In genomic region chrX:103822271-103822811, GRCm38 (mm10) we compare ENCODE assay signal across 9 mouse cellular contexts. TPM values are rescaled to one million over a fixed set of nuclear protein-coding genes. Genes with fewer than 3 reads are reported as not detected.
DNase-seq lines count a peak whose midpoint lies in the region; ATAC-seq and TF ChIP-seq lines count a peak whose summit lies in the region.
"Had no signal": no experiment of that assay in that cellular context is flagged by ENCODE, and none has a peak within 500 bp of the region (broad histone marks: within the 10 kb centered on the region; RNA-seq: fewer than 3 reads in every experiment).

No protein-coding gene starts in this region.

- peak; percentile 75 for ATAC-seq in intestine, embryonic 16.5 days
- peak; percentile 64 for ATAC-seq in liver, embryonic 16.5 days (ENCODE audit: low read depth)

- peak; percentile 27 for DNase-seq in ovary, adult 18-20 months (ENCODE audit: low spot score)
- no peak for DNase-seq in ovary, postnatal 10 days (ENCODE audit: low spot score)
- DNase-seq in cerebellum, adult 9-10 months = peak; percentile 27
- peak; percentile 97 for DNase-seq in heart, adult 11 months
- no peak for DNase-seq in frontal cortex, postnatal 14 days (ENCODE audit: low spot score in 2 of 2)

- H3K4me2 ChIP-seq in intestine, embryonic 16.5 days (ENCODE audit: low read depth, low read length) = peak overlapping the region; percentile 86
- peak overlapping the region; percentile 53 for H3K4me2 ChIP-seq in liver, embryonic 16.5 days (ENCODE audit: low read depth, low read length)

- H3K27me3 ChIP-seq in intestine, embryonic 16.5 days (replicated peaks; ENCODE audit: control insufficient read depth, insufficient read depth, low read length) = peaks cover 10% of the 10 kb centered on the region
- peaks cover 25% of the 10 kb centered on the region for H3K27me3 ChIP-seq in liver, embryonic 16.5 days (ENCODE audit: control insufficient read depth, insufficient read depth, low read depth, low read length)

- H3K4me3 ChIP-seq in intestine, embryonic 16.5 days (ENCODE audit: low read length) = peak overlapping the region; percentile 58
- H3K4me3 ChIP-seq in liver, embryonic 16.5 days (ENCODE audit: low read depth, low read length) = peak overlapping the region; percentile 54
- H3K4me3 ChIP-seq in olfactory bulb, adult 2 months (ENCODE audit: insufficient read depth, low read depth, low read length) = peak overlapping the region; percentile 71

- no peak for TF ChIP-seq CTCF in olfactory bulb, adult 2 months (IDR thresholded peaks at IDR 0.05; ENCODE audit: insufficient read depth, low read depth, low read length)

- no peaks in the 10 kb centered on the region for H3K4me1 ChIP-seq in intestine, embryonic 16.5 days (ENCODE audit: control insufficient read depth, insufficient read depth, low read length)
- H3K4me1 ChIP-seq in liver, embryonic 16.5 days (ENCODE audit: control insufficient read depth, low read depth, low read length) = no peaks in the 10 kb centered on the region
- H3K4me1 ChIP-seq in olfactory bulb, adult 2 months (ENCODE audit: control insufficient read depth, insufficient read depth, low read length) = peaks cover 10% of the 10 kb centered on the region; the same call in 1 of the 2 replicates

- 35% methylated on average over 13 of the region's 20 CpGs for WGBS in intestine, embryonic 16.5 days
- WGBS in liver, embryonic 16.5 days (ENCODE audit: insufficient replicate concordance) = 41% methylated on average over 20 of the region's 20 CpGs
- WGBS in olfactory bulb, adult 2 months = 17% methylated on average over 18 of the region's 20 CpGs

- H3K9me3 ChIP-seq in intestine, embryonic 16.5 days (ENCODE audit: control insufficient read depth, low read length) = no peaks in the 10 kb centered on the region
- no peaks in the 10 kb centered on the region for H3K9me3 ChIP-seq in liver, embryonic 16.5 days (replicated peaks; ENCODE audit: control insufficient read depth, low read length)
- H3K9me3 ChIP-seq: G1E had no signal

- TF ChIP-seq POLR2A in olfactory bulb, adult 2 months (IDR thresholded peaks at IDR 0.05; ENCODE audit: insufficient read depth, low read depth, low read length) = no peak

- peak overlapping the region; percentile 61 for H3K9ac ChIP-seq in intestine, embryonic 16.5 days (ENCODE audit: low read depth, low read length)
- peak overlapping the region; percentile 12; the same call in 1 of the 2 replicates for H3K9ac ChIP-seq in liver, embryonic 16.5 days (ENCODE audit: low read depth, low read length)

- peak overlapping the region; percentile 70 for H3K27ac ChIP-seq in intestine, embryonic 16.5 days (ENCODE audit: low read length)
- H3K27ac ChIP-seq in liver, embryonic 16.5 days (ENCODE audit: low read length) = peak overlapping the region; percentile 63; the same call in 1 of the 2 replicates
- H3K27ac ChIP-seq in olfactory bulb, adult 2 months (ENCODE audit: insufficient read depth, low read depth, low read length) = peak overlapping the region; percentile 75

- H3K36me3 ChIP-seq in intestine, embryonic 16.5 days (ENCODE audit: control insufficient read depth, insufficient read depth, low read length) = no peaks in the 10 kb centered on the region
- H3K36me3 ChIP-seq in liver, embryonic 16.5 days (ENCODE audit: control insufficient read depth, insufficient read depth) = no peaks in the 10 kb centered on the region
- H3K36me3 ChIP-seq: G1E had no signal

RNA-seq across cellular contexts. Expression of gene Slc16a2, which starts 0.6 kb away (rescaled TPM):
- polyA plus RNA-seq in intestine, embryonic 16.5 days (2015; fragmentation: Nextera tagmentation; extraction: Ambion mirVana) = 6.5 and 6.9 TPM in 2 replicates
- polyA plus RNA-seq in liver, embryonic 16.5 days (2015; fragmentation: Nextera tagmentation; extraction: Ambion mirVana) = 8.5 and 11.9 TPM in 2 replicates
- not detected in 2 replicates for polyA plus RNA-seq in olfactory bulb, adult 2 months (2012; ENCODE audit: insufficient read depth, insufficient read length, low replicate concordance, missing spikeins)
- polyA plus RNA-seq: G1E had no signal

Comparison
In these comparisons a context has a peak if more than half of its experiments do, and no peak if none do; other contexts are left out.
1. DNase-seq: peak in ovary, adult 18-20 months (single experiment), cerebellum, adult 9-10 months (single experiment) and heart, adult 11 months (single experiment); none in ovary, postnatal 10 days (single experiment) and frontal cortex, postnatal 14 days (0 of 2).
2. Peak in every context shown above with its lines, with median percentiles within 50 percentile points of each other: H3K27ac ChIP-seq and H3K4me3 ChIP-seq.